Mouse (Mus musculus) G1E-ER4 (cell line): ENCODE results near the gene Rbpj. TPM values are rescaled to one million over a fixed set of nuclear protein-coding genes. Genes with fewer than 3 reads are reported as not detected.

ENCODE experiments used
- GATA1 ChIP-seq: IDR thresholded peaks from one replicate; pipeline ENCODE4 v1.8.0; 2012; ENCODE audit warnings: low read length, inconsistent platforms
- polyA plus RNA-seq: library from polyadenylated mRNA; stranded (reverse); fragments of >175 nt; gene quantifications from 2 replicates; pipeline ENCODE4 v1.2.3, GENCODE M21; 2012

Rbpj gene
- polyA plus RNA-seq, 1 experiment, result 3.5 TPM

- TF ChIP-seq GATA1, result no peak
These were observed 21.1 kb downstream of the Rbpj start for GRCm38 (mm10) chr5:53486966-53487592.

- no peak for TF ChIP-seq GATA1
These were observed 24.7 kb downstream of the Rbpj start for GRCm38 (mm10) chr5:53490697-53491099.

GRCm38 (mm10) chr5:53493756-53494155, 27.8 kb downstream of the Rbpj start:
- no peak for TF ChIP-seq GATA1

- TF ChIP-seq GATA1, result no peak
These were observed 28.7 kb downstream of the Rbpj start for GRCm38 (mm10) chr5:53494536-53495159.

GRCm38 (mm10) chr5:53496846-53497549, 31.0 kb downstream of the Rbpj start:
- no peak for TF ChIP-seq GATA1

GRCm38 (mm10) chr5:53499571-53499970, 33.6 kb downstream of the Rbpj start:
- TF ChIP-seq GATA1, result no peak

GRCm38 (mm10) chr5:53500509-53501145, 34.7 kb downstream of the Rbpj start:
- no peak for TF ChIP-seq GATA1

GRCm38 (mm10) chr5:53503261-53503660, 37.3 kb downstream of the Rbpj start:
- no peak for TF ChIP-seq GATA1

GRCm38 (mm10) chr5:53505751-53506150, 39.8 kb downstream of the Rbpj start:
- no peak for TF ChIP-seq GATA1

GRCm38 (mm10) chr5:53507371-53507770, 41.4 kb downstream of the Rbpj start:
- no peak for TF ChIP-seq GATA1

- TF ChIP-seq GATA1, result no peak
These were observed 43.5 kb downstream of the Rbpj start for GRCm38 (mm10) chr5:53509465-53509864.

GRCm38 (mm10) chr5:53509927-53510326, 44.0 kb downstream of the Rbpj start:
- TF ChIP-seq GATA1, result no peak

GRCm38 (mm10) chr5:53511426-53511825, 45.5 kb downstream of the Rbpj start:
- no peak for TF ChIP-seq GATA1

GRCm38 (mm10) chr5:53514959-53515612, 49.1 kb downstream of the Rbpj start:
- no peak for TF ChIP-seq GATA1

- no peak for TF ChIP-seq GATA1
These were observed 50.5 kb downstream of the Rbpj start for GRCm38 (mm10) chr5:53516482-53516881.

- no peak for TF ChIP-seq GATA1
These were observed 51.9 kb downstream of the Rbpj start for GRCm38 (mm10) chr5:53517802-53518201.
